Mouse (Mus musculus): Measurements from ENCODE around the gene Mrgprb5. TPM values are rescaled to one million over a fixed set of nuclear protein-coding genes. Genes with fewer than 3 reads are reported as not detected.

Mrgprb5 gene
- polyA plus RNA-seq, 1 experiment from 2014 or later, result not detected

Other genes with a start within 250 kb of the Mrgprb5 start
- not detected in 2 replicates for gene Mrgpra4, start 186.9 kb downstream of the Mrgprb5 start, polyA plus RNA-seq (2015; fragmentation: Nextera tagmentation; extraction: Ambion mirVana)
- not detected in 2 replicates for gene Mrgprx1, start 141.4 kb downstream of the Mrgprb5 start, polyA plus RNA-seq (2015; fragmentation: Nextera tagmentation; extraction: Ambion mirVana)
- gene Mrgprb4, start 30.3 kb upstream of the Mrgprb5 start, polyA plus RNA-seq (2015; fragmentation: Nextera tagmentation; extraction: Ambion mirVana), result not detected in 2 replicates
- not detected in 2 replicates for gene Mrgprb8, start 219.5 kb upstream of the Mrgprb5 start, polyA plus RNA-seq (2015; fragmentation: Nextera tagmentation; extraction: Ambion mirVana)